Mouse (Mus musculus) layer of hippocampus, adult 11-12 months (tissue): ENCODE measurements at regions not wholly inside any gene's neighbourhood (a gene's known extent, or its start where the extent isn't known, plus 50 kb on each side); places are given as distances from the start of the nearest gene placed in this dataset.

Source experiments
- DNase-seq: peaks from one replicate; pipeline ENCODE4 v3.0.0; 2022; ENCODE audit warnings: low spot score

- peak; percentile 5 for DNase-seq
Measured at GRCm38 (mm10) chr11:15386229-15386628, 787.2 kb downstream of the Pom121l12 start.

GRCm38 (mm10) chr11:15435806-15436205, 821.7 kb upstream of the Vstm2a start:
- DNase-seq = no peak
